Mouse (Mus musculus) right cerebral cortex, adult 18-20 months (tissue): ENCODE measurements at regions not wholly inside any gene's neighbourhood (a gene's known extent, or its start where the extent isn't known, plus 50 kb on each side); places are given as distances from the start of the nearest gene placed in this dataset.
"Not testable (repeated sequence)": the region's sequence is repeated elsewhere in the genome, so short reads cannot be mapped to it uniquely, and the experiment has no call there.

ENCODE experiments used
- DNase-seq: peaks from one replicate; pipeline ENCODE4 v3.0.0; 2022; ENCODE audit warnings: mixed read lengths

GRCm38 (mm10) chr3:16130385-16130784 lies 124.1 kb upstream of the Gm5150 start:
- DNase-seq = no peak

- DNase-seq = not testable (repeated sequence)
These were observed 119.2 kb upstream of the Gm5150 start for GRCm38 (mm10) chr3:16125346-16125915.

GRCm38 (mm10) chr3:16115944-16116343 lies 109.7 kb upstream of the Gm5150 start:
- no peak for DNase-seq

GRCm38 (mm10) chr3:16107492-16107891 lies 101.3 kb upstream of the Gm5150 start:
- DNase-seq = no peak

- DNase-seq = no peak
These were observed 98.8 kb upstream of the Gm5150 start for GRCm38 (mm10) chr3:16105080-16105479.

- DNase-seq = no peak
These were observed 96.9 kb upstream of the Gm5150 start for GRCm38 (mm10) chr3:16103180-16103579.

GRCm38 (mm10) chr3:16086550-16086949 lies 80.3 kb upstream of the Gm5150 start:
- peak; percentile 2 for DNase-seq

GRCm38 (mm10) chr3:16085288-16085687 lies 79.1 kb upstream of the Gm5150 start:
- DNase-seq = no peak

GRCm38 (mm10) chr3:16079178-16079577 lies 72.9 kb upstream of the Gm5150 start:
- no peak for DNase-seq

GRCm38 (mm10) chr3:16071906-16072305 lies 65.7 kb upstream of the Gm5150 start:
- DNase-seq = no peak

- DNase-seq = no peak
These were observed 64.7 kb upstream of the Gm5150 start for GRCm38 (mm10) chr3:16070963-16071362.

- not testable (repeated sequence) for DNase-seq
These were observed 51.5 kb upstream of the Gm5150 start for GRCm38 (mm10) chr3:16057709-16058108.
